Mouse (Mus musculus) hindbrain, embryonic 15.5 days (tissue): Measurements from ENCODE around the gene Traip. TPM values are rescaled to one million over a fixed set of nuclear protein-coding genes. Genes with fewer than 3 reads are reported as not detected.

ENCODE experiments used
- ATAC-seq: fragments of 200-750 bp; cut with Nextera tagmentation; 2 replicates; pipeline ENCODE4 v1.8.0; 2017; ENCODE audit warnings: low read depth, moderate number of reproducible peaks, moderate TSS enrichment; ENCODE audit not compliant: low FRiP score
- H3K27ac ChIP-seq: fragments of 300-500 bp; sonication (generic); replicated peaks from 2 replicates; pipeline ENCODE4 v1.5.1; 2015; ENCODE audit warnings: mild to moderate bottlenecking, inconsistent platforms
- H3K27me3 ChIP-seq: fragments of 300-500 bp; sonication (generic); 2 replicates; pipeline ENCODE4 v1.6.1; 2015; ENCODE audit warnings: control low read depth, inconsistent platforms
- H3K36me3 ChIP-seq: fragments of 300-500 bp; sonication (generic); 2 replicates; pipeline ENCODE4 v1.6.1; 2015; ENCODE audit warnings: control low read depth, inconsistent platforms
- H3K4me1 ChIP-seq: fragments of 300-500 bp; sonication (generic); replicated peaks from 2 replicates; pipeline ENCODE4 v1.6.1; 2015; ENCODE audit warnings: control low read depth, inconsistent platforms
- H3K4me2 ChIP-seq: fragments of 300-500 bp; sonication (generic); 2 replicates; pipeline ENCODE4 v1.6.1; 2015; ENCODE audit warnings: moderate library complexity, mild to moderate bottlenecking, inconsistent platforms
- H3K4me3 ChIP-seq: fragments of 300-500 bp; sonication (generic); 2 replicates; pipeline ENCODE4 v1.5.1; 2015; ENCODE audit warnings: mild to moderate bottlenecking, inconsistent platforms
- H3K9ac ChIP-seq: fragments of 300-500 bp; sonication (generic); 2 replicates; pipeline ENCODE4 v1.6.1; 2015; ENCODE audit warnings: inconsistent platforms
- H3K9me3 ChIP-seq: fragments of 300-500 bp; sonication (generic); 2 replicates; pipeline ENCODE4 v1.6.1; 2016; ENCODE audit warnings: control low read depth, inconsistent platforms
- WGBS: fragments of 180-500 bp; shearing (Covaris S2); methylation state at CpG from one replicate; pipeline ENCODE4 v1.1.7; 2015; 5-methylcytosine and 5-hydroxymethylcytosine counted together
- polyA plus RNA-seq: library from polyadenylated mRNA; unstranded; fragments of >200 nt; fragmentation: Nextera tagmentation; extraction: Ambion mirVana; gene quantifications from 2 replicates; pipeline ENCODE4 v1.2.1, GENCODE M21; 2015

Gene Traip
- polyA plus RNA-seq, 1 experiment from 2014 or later, result 10.5 TPM

- no peak for ATAC-seq
- H3K27me3 ChIP-seq, result no peaks in the 10 kb centered on the region
- H3K9ac ChIP-seq, result no peak overlapping the region
- H3K27ac ChIP-seq, result no peak overlapping the region
- H3K9me3 ChIP-seq, result no peaks in the 10 kb centered on the region
- 94% methylated on average over 1 of the region's 1 CpGs for WGBS
- H3K36me3 ChIP-seq, result peaks cover 22% of the 10 kb centered on the region
- 0 out of 2 replicates have a peak, but pooled peaks cover 2% of the 10 kb centered on the region for H3K4me1 ChIP-seq
- H3K4me2 ChIP-seq, result no peak overlapping the region
- no peak overlapping the region for H3K4me3 ChIP-seq
Observed at GRCm38 (mm10) chr9:108020741-108021140, 70.8 kb downstream of the Traip start.

Other genes starting within 250 kb of the Traip start
- 14.0 and 18.5 TPM in 2 replicates for gene Sema3f, start 239.7 kb upstream of the Traip start, polyA plus RNA-seq
- 230 and 247 TPM in 2 replicates for gene Rbm5, start 179.1 kb upstream of the Traip start, polyA plus RNA-seq
- gene Rbm6, start 76.9 kb upstream of the Traip start, polyA plus RNA-seq, result 94.5 and 97.0 TPM in 2 replicates
- 22.9 and 24.3 TPM in 2 replicates for gene Mon1a, start 62.0 kb upstream of the Traip start, polyA plus RNA-seq
- 1.4 and 1.9 TPM in 2 replicates for gene Mst1r, start 43.3 kb upstream of the Traip start, polyA plus RNA-seq
- not detected in 2 replicates for gene Actl11, start 21.7 kb upstream of the Traip start, polyA plus RNA-seq
- gene Camkv, start 14.5 kb upstream of the Traip start, polyA plus RNA-seq, result 38.9 and 47.2 TPM in 2 replicates
- gene Uba7, start 25.4 kb downstream of the Traip start, polyA plus RNA-seq, result 6.4 and 8.2 TPM in 2 replicates
- gene Gm20661, start 32.9 kb downstream of the Traip start, polyA plus RNA-seq, result 1.1 and 1.5 TPM in 2 replicates
- gene Inka1, start 35.7 kb downstream of the Traip start, polyA plus RNA-seq, result 17.9 and 20.2 TPM in 2 replicates
- gene Cdhr4, start 42.4 kb downstream of the Traip start, polyA plus RNA-seq, result 2.5 and 3.8 TPM in 2 replicates
- 0.80 TPM in 1 of 2 replicates, not detected in the other for gene Gm20662, start 46.2 kb downstream of the Traip start, polyA plus RNA-seq
- 102 and 112 TPM in 2 replicates for gene Ip6k1, start 52.4 kb downstream of the Traip start, polyA plus RNA-seq
- gene Gmppb, start 99.1 kb downstream of the Traip start, polyA plus RNA-seq, result 21.2 and 23.9 TPM in 2 replicates
- gene Amigo3, start 103.0 kb downstream of the Traip start, polyA plus RNA-seq, result 2.6 and 2.9 TPM in 2 replicates
- 0.18 TPM in 1 of 2 replicates, not detected in the other for gene Mst1, start 130.3 kb downstream of the Traip start, polyA plus RNA-seq
- 48.9 TPM in 2 replicates for gene Rnf123, start 133.2 kb downstream of the Traip start, polyA plus RNA-seq
- 52.2 and 62.2 TPM in 2 replicates for gene Apeh, start 144.5 kb downstream of the Traip start, polyA plus RNA-seq
- gene Bsn, start 240.2 kb downstream of the Traip start, polyA plus RNA-seq, result 10.0 and 10.2 TPM in 2 replicates